Mouse (Mus musculus) stomach, embryonic 16.5 days (tissue): Measurements from ENCODE around the gene Ak7. TPM values are rescaled to one million over a fixed set of nuclear protein-coding genes. Genes with fewer than 3 reads are reported as not detected.

Experiments
- ATAC-seq: fragments of 200-750 bp; cut with Nextera tagmentation; 2 replicates; pipeline ENCODE4 v1.8.0; 2017; ENCODE audit warnings: moderate number of reproducible peaks, moderate TSS enrichment; ENCODE audit not compliant: insufficient read depth, low FRiP score
- H3K27ac ChIP-seq: fragments of 300-500 bp; sonication (generic); 2 replicates; pipeline ENCODE4 v1.5.1; 2014; ENCODE audit warnings: low read length
- H3K27me3 ChIP-seq: fragments of 300-500 bp; sonication (generic); 2 replicates; pipeline ENCODE4 v1.6.1; 2014; ENCODE audit warnings: low read length, control low read depth, mixed read lengths; ENCODE audit not compliant: control insufficient read depth, insufficient read depth
- H3K36me3 ChIP-seq: fragments of 300-500 bp; sonication (generic); 2 replicates; pipeline ENCODE4 v1.6.1; 2014; ENCODE audit warnings: low read length; ENCODE audit not compliant: control insufficient read depth, insufficient read depth
- H3K4me1 ChIP-seq: fragments of 300-500 bp; sonication (generic); 2 replicates; pipeline ENCODE4 v1.6.1; 2014; ENCODE audit warnings: low read length, control low read depth, mixed read lengths; ENCODE audit not compliant: control insufficient read depth, insufficient read depth
- H3K4me2 ChIP-seq: fragments of 300-500 bp; sonication (generic); 2 replicates; pipeline ENCODE4 v1.6.1; 2014; ENCODE audit warnings: low read depth, low read length, mixed read lengths
- H3K4me3 ChIP-seq: fragments of 300-500 bp; sonication (generic); replicated peaks from 2 replicates; pipeline ENCODE4 v1.5.1; 2014; ENCODE audit warnings: mild to moderate bottlenecking, low read length
- H3K9ac ChIP-seq: fragments of 300-500 bp; sonication (generic); 2 replicates; pipeline ENCODE4 v1.6.1; 2014; ENCODE audit warnings: low read length
- H3K9me3 ChIP-seq: fragments of 300-500 bp; sonication (generic); replicated peaks from 2 replicates; pipeline ENCODE4 v1.6.1; 2016; ENCODE audit warnings: low read length, control low read depth; ENCODE audit not compliant: control insufficient read depth
- WGBS: fragments of 180-500 bp; shearing (Covaris S2); extraction: QIAGEN DNeasy Blood & Tissue Kit; methylation state at CpG from one replicate; pipeline ENCODE4 v1.1.7; 2014; 5-methylcytosine and 5-hydroxymethylcytosine counted together
- polyA plus RNA-seq: library from polyadenylated mRNA; unstranded; fragments of >200 nt; fragmentation: Nextera tagmentation; extraction: Ambion mirVana; gene quantifications from 2 replicates; pipeline ENCODE4 v1.2.1, GENCODE M21; 2015

The Ak7 gene
- polyA plus RNA-seq, 1 experiment from 2014 or later, result 0.32 TPM

GRCm38 (mm10) chr12:105769700-105770099 is 63.9 kb downstream of the Ak7 start:
- Histone ChIP-seq H3K9me3 (no peaks in the 10 kb centered on the region), H3K27me3 (no peaks in the 10 kb centered on the region), H3K4me1 (no peaks in the 10 kb centered on the region), H3K36me3 (no peaks in the 10 kb centered on the region), H3K9ac (no peak overlapping the region), H3K4me2 (no peak overlapping the region), H3K4me3 (no peak overlapping the region), H3K27ac (no peak overlapping the region)
- 63% methylated on average over 10 of the region's 10 CpGs for WGBS
- ATAC-seq, result no peak

GRCm38 (mm10) chr12:105774871-105775270 is 69.1 kb downstream of the Ak7 start:
- 62% methylated on average over 7 of the region's 7 CpGs for WGBS
- no peak for ATAC-seq
- H3K27me3 ChIP-seq, result no peaks in the 10 kb centered on the region
- no peaks in the 10 kb centered on the region for H3K9me3 ChIP-seq
- no peak overlapping the region for H3K4me3 ChIP-seq
- H3K27ac ChIP-seq, result no peak overlapping the region
- no peak overlapping the region for H3K9ac ChIP-seq
- H3K4me1 ChIP-seq, result no peaks in the 10 kb centered on the region
- no peak overlapping the region for H3K4me2 ChIP-seq
- no peaks in the 10 kb centered on the region for H3K36me3 ChIP-seq

GRCm38 (mm10) chr12:105777651-105778050 is 71.9 kb downstream of the Ak7 start:
- Histone ChIP-seq H3K27me3 (no peaks in the 10 kb centered on the region), H3K27ac (no peak overlapping the region), H3K36me3 (no peaks in the 10 kb centered on the region), H3K4me3 (no peak overlapping the region), H3K9me3 (no peaks in the 10 kb centered on the region), H3K4me1 (no peaks in the 10 kb centered on the region), H3K4me2 (no peak overlapping the region), H3K9ac (no peak overlapping the region)
- WGBS, result 85% methylated on average over 4 of the region's 4 CpGs
- no peak for ATAC-seq

- Histone ChIP-seq H3K4me3 (peak within 1 kb of the TSS; percentile 91), H3K4me1 (peaks cover 8% of the 10 kb centered on the region), H3K27ac (peak within 1 kb of the TSS; percentile 93), H3K36me3 (no peaks in the 10 kb centered on the region), H3K27me3 (no peaks in the 10 kb centered on the region), H3K4me2 (peak within 1 kb of the TSS; percentile 92), H3K9me3 (no peaks in the 10 kb centered on the region), H3K9ac (peak within 1 kb of the TSS; percentile 95)
- WGBS, result 1% methylated on average over 71 of the region's 85 CpGs
- ATAC-seq, result peak; percentile 92
Observed at GRCm38 (mm10) chr12:105784196-105784999, 78.6 kb downstream of the Ak7 start, which contains the start of gene Papola. Papola (plus strand) TSS chr12:105784694.

GRCm38 (mm10) chr12:105785000-105785774 is 79.4 kb downstream of the Ak7 start:
- Histone ChIP-seq H3K36me3 (no peaks in the 10 kb centered on the region), H3K9ac (peak overlapping the region; percentile 95), H3K27ac (peak overlapping the region; percentile 93), H3K4me1 (peaks cover 8% of the 10 kb centered on the region), H3K9me3 (no peaks in the 10 kb centered on the region), H3K4me3 (peak overlapping the region; percentile 91), H3K4me2 (peak overlapping the region; percentile 92), H3K27me3 (no peaks in the 10 kb centered on the region)
- peak; percentile 72 for ATAC-seq
- WGBS, result under 1% methylated on average over 45 of the region's 53 CpGs

- H3K4me2 ChIP-seq, result peak overlapping the region; percentile 92
- H3K4me1 ChIP-seq, result peaks cover 8% of the 10 kb centered on the region
- H3K9me3 ChIP-seq, result no peaks in the 10 kb centered on the region
- H3K36me3 ChIP-seq, result peaks cover 4% of the 10 kb centered on the region; the same call in 1 of the 2 replicates
- H3K4me3 ChIP-seq, result peak overlapping the region; percentile 91
- H3K27me3 ChIP-seq, result no peaks in the 10 kb centered on the region
- ATAC-seq, result no peak
- no peak overlapping the region for H3K27ac ChIP-seq
- 62% methylated on average over 1 of the region's 1 CpGs for WGBS
- peak overlapping the region; percentile 95 for H3K9ac ChIP-seq
Observed at GRCm38 (mm10) chr12:105786113-105786512, 80.3 kb downstream of the Ak7 start.

GRCm38 (mm10) chr12:105787626-105788025 is 81.8 kb downstream of the Ak7 start:
- H3K4me3 ChIP-seq, result no peak overlapping the region
- peaks cover 5% of the 10 kb centered on the region; the same call in 1 of the 2 replicates for H3K36me3 ChIP-seq
- peaks cover 8% of the 10 kb centered on the region for H3K4me1 ChIP-seq
- no peak overlapping the region for H3K27ac ChIP-seq
- 97% methylated on average over 2 of the region's 2 CpGs for WGBS
- H3K4me2 ChIP-seq, result no peak overlapping the region
- ATAC-seq, result no peak
- H3K9me3 ChIP-seq, result no peaks in the 10 kb centered on the region
- H3K9ac ChIP-seq, result no peak overlapping the region
- no peaks in the 10 kb centered on the region for H3K27me3 ChIP-seq

GRCm38 (mm10) chr12:105789885-105790284 is 84.1 kb downstream of the Ak7 start:
- Histone ChIP-seq H3K9ac (no peak overlapping the region), H3K9me3 (no peaks in the 10 kb centered on the region), H3K4me3 (no peak overlapping the region), H3K4me2 (no peak overlapping the region), H3K27me3 (no peaks in the 10 kb centered on the region), H3K4me1 (peaks cover 8% of the 10 kb centered on the region), H3K36me3 (peaks cover 5% of the 10 kb centered on the region; the same call in 1 of the 2 replicates), H3K27ac (no peak overlapping the region)
- 85% methylated on average over 6 of the region's 6 CpGs for WGBS
- ATAC-seq, result no peak

- Histone ChIP-seq H3K27ac (no peak overlapping the region), H3K4me1 (no peaks in the 10 kb centered on the region), H3K9ac (no peak overlapping the region), H3K27me3 (no peaks in the 10 kb centered on the region), H3K36me3 (peaks cover 5% of the 10 kb centered on the region; the same call in 1 of the 2 replicates), H3K4me3 (no peak overlapping the region), H3K9me3 (no peaks in the 10 kb centered on the region), H3K4me2 (no peak overlapping the region)
- WGBS, result 84% methylated on average over 2 of the region's 2 CpGs
- no peak for ATAC-seq
Observed at GRCm38 (mm10) chr12:105794896-105795295, 89.1 kb downstream of the Ak7 start.
